Mouse (Mus musculus) v-Abl transformed pro-B cells (cell line): ENCODE data around the gene Rplp0.

Experiments
- in situ Hi-C, 2 experiments: fragments of 400-800 bp; cut with MboI; formaldehyde crosslinking; loops; one replicate each; pipeline ENCODE4 v1.15.1; 2025; ENCODE audit not compliant: unreplicated experiment in 2 of 2

The Rplp0 gene

GRCm38 (mm10) chr5:115548501-115549285, 10.6 kb upstream of the Rplp0 start:
- in situ Hi-C loops, result no loop called here

- in situ Hi-C loops, result no loop called here
Measured at GRCm38 (mm10) chr5:115550482-115551005, 8.7 kb upstream of the Rplp0 start.

GRCm38 (mm10) chr5:115551386-115551785, 7.9 kb upstream of the Rplp0 start:
- in situ Hi-C loops, result no loop called here

- in situ Hi-C loops, result no loop called here
Measured at GRCm38 (mm10) chr5:115551799-115552198, 7.5 kb upstream of the Rplp0 start.

GRCm38 (mm10) chr5:115553801-115554420, 5.4 kb upstream of the Rplp0 start:
- in situ Hi-C loops, result no loop called here

- in situ Hi-C loops, result no loop called here
Measured at GRCm38 (mm10) chr5:115554536-115555291, 4.6 kb upstream of the Rplp0 start.

GRCm38 (mm10) chr5:115556217-115556616, 3.0 kb upstream of the Rplp0 start:
- in situ Hi-C loops, result no loop called here

GRCm38 (mm10) chr5:115558182-115558794, 979 bp upstream of the Rplp0 start:
- in situ Hi-C loops, result no loop called here

GRCm38 (mm10) chr5:115560336-115560905, 1.2 kb downstream of the Rplp0 start:
- in situ Hi-C loops, result no loop called here

- in situ Hi-C loops, result no loop called here
Measured at GRCm38 (mm10) chr5:115563771-115564585, 4.7 kb downstream of the Rplp0 start.

- in situ Hi-C loops, result no loop called here
Measured at GRCm38 (mm10) chr5:115564737-115565393, 5.6 kb downstream of the Rplp0 start, which contains the start of gene Gcn1l1. Gcn1l1 (plus strand) TSS chr5:115565254.

GRCm38 (mm10) chr5:115565403-115565802, 6.1 kb downstream of the Rplp0 start:
- in situ Hi-C loops, result no loop called here

- in situ Hi-C loops, result no loop called here
Measured at GRCm38 (mm10) chr5:115568681-115569080, 9.4 kb downstream of the Rplp0 start.

- in situ Hi-C loops, result no loop called here
Measured at GRCm38 (mm10) chr5:115569308-115569707, 10.0 kb downstream of the Rplp0 start.

GRCm38 (mm10) chr5:115569721-115570120, 10.5 kb downstream of the Rplp0 start:
- in situ Hi-C loops, result no loop called here

- in situ Hi-C loops, result no loop called here
Measured at GRCm38 (mm10) chr5:115571086-115571485, 11.8 kb downstream of the Rplp0 start.

GRCm38 (mm10) chr5:115572679-115573535, 13.6 kb downstream of the Rplp0 start:
- in situ Hi-C loops, result no loop called here

GRCm38 (mm10) chr5:115574992-115575391, 15.7 kb downstream of the Rplp0 start:
- in situ Hi-C loops, result no loop called here
